Comparison of ENCODE assay signal across 9 mouse cellular contexts in the genomic region with DNA sequence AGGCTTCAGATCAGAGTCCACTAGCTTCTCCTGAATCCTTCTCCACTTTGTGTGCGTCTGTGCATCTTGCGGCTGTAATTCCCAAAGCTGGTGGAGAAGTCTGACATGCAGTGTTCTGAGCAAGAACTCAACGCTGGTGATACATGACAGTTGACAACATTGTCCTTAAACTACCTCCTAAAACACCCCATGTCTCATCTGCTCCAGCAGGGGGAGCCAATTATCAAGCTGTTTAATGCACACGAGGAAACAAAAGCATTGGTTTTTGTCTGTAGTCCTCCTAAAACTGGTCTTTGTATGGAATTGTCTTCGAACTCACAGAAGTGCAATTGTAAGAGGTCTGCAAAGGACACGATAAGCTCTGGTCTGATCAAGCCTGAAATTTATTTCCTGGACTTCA. TPM values are rescaled to one million over a fixed set of nuclear protein-coding genes. Genes with fewer than 3 reads are reported as not detected.
DNase-seq lines count a peak whose midpoint lies in the region; ATAC-seq and TF ChIP-seq lines count a peak whose summit lies in the region.
"Had no signal": no experiment of that assay in that cellular context is flagged by ENCODE, and none has a peak within 500 bp of the region (broad histone marks: within the 10 kb centered on the region; RNA-seq: fewer than 3 reads in every experiment).

No protein-coding gene starts in this region.

- H3K27ac ChIP-seq in forebrain, embryonic 10.5 days = no peak overlapping the region
- H3K27ac ChIP-seq in forebrain, embryonic 13.5 days = no peak overlapping the region
- no peak overlapping the region for H3K27ac ChIP-seq in liver, embryonic 13.5 days
- H3K27ac ChIP-seq: limb, embryonic 12.5 days had no signal

- no peak for TF ChIP-seq POLR2A in brain, embryonic 14.5 days (IDR thresholded peaks at IDR 0.05; ENCODE audit: borderline replicate concordance, extremely low read depth, insufficient read depth, insufficient read length, poor library complexity, severe bottlenecking)

- H3K36me3 ChIP-seq in forebrain, embryonic 10.5 days (replicated peaks) = no peaks in the 10 kb centered on the region
- no peaks in the 10 kb centered on the region for H3K36me3 ChIP-seq in forebrain, embryonic 13.5 days (ENCODE audit: poor library complexity, severe bottlenecking)
- H3K36me3 ChIP-seq in liver, embryonic 13.5 days = no peaks in the 10 kb centered on the region
- H3K36me3 ChIP-seq: limb, embryonic 12.5 days had no signal

- WGBS in forebrain, embryonic 10.5 days = 57% methylated on average over 6 of the region's 6 CpGs
- WGBS in forebrain, embryonic 13.5 days = 47% methylated on average over 6 of the region's 6 CpGs
- 32% methylated on average over 6 of the region's 6 CpGs for WGBS in liver, embryonic 13.5 days (ENCODE audit: insufficient replicate concordance)

- peak; percentile 63; the same call in 1 of the 2 replicates for TF ChIP-seq CTCF in brain, embryonic 14.5 days (IDR thresholded peaks at IDR 0.05; ENCODE audit: borderline replicate concordance, extremely low read depth, insufficient read depth, insufficient read length)

- H3K4me2 ChIP-seq in forebrain, embryonic 13.5 days = no peak overlapping the region
- H3K4me2 ChIP-seq in liver, embryonic 13.5 days = no peak overlapping the region
- H3K4me2 ChIP-seq: limb, embryonic 12.5 days had no signal

- peak; percentile 24 for DNase-seq in forebrain, embryonic 10.5 days (ENCODE audit: extremely low spot score, low spot score)
- peak; percentile 85 for DNase-seq in CD4-positive, CD25-positive, alpha-beta regulatory T cell, adult 2 months (ENCODE audit: low read depth, low spot score)
- peak; percentile 80 for DNase-seq in brain, embryonic 14.5 days (ENCODE audit: low read depth)
- DNase-seq in frontal cortex, postnatal 25 days (ENCODE audit: low spot score in 2 of 2) = peak; percentile 27 to 46
- DNase-seq in liver, embryonic 13.5 days = peak; percentile 13
- DNase-seq in right cerebral cortex, adult 18-20 months = peak; percentile 55

- no peak overlapping the region for H3K9ac ChIP-seq in forebrain, embryonic 13.5 days
- no peak overlapping the region for H3K9ac ChIP-seq in liver, embryonic 13.5 days
- H3K9ac ChIP-seq: limb, embryonic 12.5 days had no signal

- H3K4me1 ChIP-seq in forebrain, embryonic 10.5 days = no peaks in the 10 kb centered on the region
- H3K4me1 ChIP-seq in forebrain, embryonic 13.5 days = no peaks in the 10 kb centered on the region
- peaks cover 9% of the 10 kb centered on the region for H3K4me1 ChIP-seq in liver, embryonic 13.5 days (replicated peaks)
- H3K4me1 ChIP-seq: limb, embryonic 12.5 days had no signal

- no peaks in the 10 kb centered on the region for H3K9me3 ChIP-seq in forebrain, embryonic 10.5 days
- no peaks in the 10 kb centered on the region for H3K9me3 ChIP-seq in forebrain, embryonic 13.5 days (replicated peaks)
- no peaks in the 10 kb centered on the region for H3K9me3 ChIP-seq in liver, embryonic 13.5 days (replicated peaks)
- H3K9me3 ChIP-seq: limb, embryonic 12.5 days had no signal

- H3K4me3 ChIP-seq in forebrain, embryonic 10.5 days = no peak overlapping the region
- H3K4me3 ChIP-seq in forebrain, embryonic 13.5 days = no peak overlapping the region
- H3K4me3 ChIP-seq in liver, embryonic 13.5 days (replicated peaks) = no peak overlapping the region
- H3K4me3 ChIP-seq: limb, embryonic 12.5 days had no signal

- no peaks in the 10 kb centered on the region for H3K27me3 ChIP-seq in forebrain, embryonic 10.5 days (ENCODE audit: poor library complexity, severe bottlenecking)
- no peaks in the 10 kb centered on the region for H3K27me3 ChIP-seq in forebrain, embryonic 13.5 days
- no peaks in the 10 kb centered on the region for H3K27me3 ChIP-seq in liver, embryonic 13.5 days

- ATAC-seq in forebrain, embryonic 13.5 days = no peak
- peak; percentile 70 for ATAC-seq in inflammation-experienced regulatory T-cells, adult 6 months
- ATAC-seq in liver, embryonic 13.5 days (ENCODE audit: low read depth) = no peak

RNA-seq across cellular contexts. Expression of a gene that starts 1.6 kb away (rescaled TPM):
- polyA plus RNA-seq in forebrain, embryonic 10.5 days (2016; fragmentation: Nextera tagmentation; extraction: Ambion mirVana) = not detected in 2 replicates
- not detected in 2 replicates for polyA plus RNA-seq in forebrain, embryonic 13.5 days (2015; fragmentation: Nextera tagmentation; extraction: Ambion mirVana)
- 0.05 and 0.09 TPM in 2 replicates for polyA plus RNA-seq in brain, embryonic 14.5 days (2012; rRNA removed)
- polyA plus RNA-seq in inflammation-experienced regulatory T-cells, adult 6 months (2017; shearing (Covaris generic)) = under 1 TPM in 2 of 3 experiments, not detected in 1; 0.15 to 0.16 TPM
- 0.14 and 0.22 TPM in 2 replicates for polyA plus RNA-seq in liver, embryonic 13.5 days (2015; fragmentation: Nextera tagmentation; extraction: Ambion mirVana)

RNA-seq across cellular contexts. Expression of a gene that starts 40.5 kb away (rescaled TPM):
- 39.7 and 40.0 TPM in 2 replicates for polyA plus RNA-seq in forebrain, embryonic 10.5 days (2016; fragmentation: Nextera tagmentation; extraction: Ambion mirVana)
- 81.1 and 83.9 TPM in 2 replicates for polyA plus RNA-seq in forebrain, embryonic 13.5 days (2015; fragmentation: Nextera tagmentation; extraction: Ambion mirVana)
- polyA plus RNA-seq in brain, embryonic 14.5 days (2012; rRNA removed) = 111 and 125 TPM in 2 replicates
- polyA plus RNA-seq in inflammation-experienced regulatory T-cells, adult 6 months (2017; shearing (Covaris generic)) = 100 to 1,000 TPM; 199 to 332 (median 237) TPM
- polyA plus RNA-seq in liver, embryonic 13.5 days (2015; fragmentation: Nextera tagmentation; extraction: Ambion mirVana) = 34.8 and 41.8 TPM in 2 replicates

RNA-seq across cellular contexts. Expression of a gene that starts 45.5 kb away (rescaled TPM):
- polyA plus RNA-seq in forebrain, embryonic 10.5 days (2016; fragmentation: Nextera tagmentation; extraction: Ambion mirVana) = 84.3 and 87.1 TPM in 2 replicates
- polyA plus RNA-seq in forebrain, embryonic 13.5 days (2015; fragmentation: Nextera tagmentation; extraction: Ambion mirVana) = 97.9 and 99.9 TPM in 2 replicates
- 71.3 and 84.4 TPM in 2 replicates for polyA plus RNA-seq in brain, embryonic 14.5 days (2012; rRNA removed)
- 10 to 100 TPM; 31.7 to 53.1 (median 36.0) TPM for polyA plus RNA-seq in inflammation-experienced regulatory T-cells, adult 6 months (2017; shearing (Covaris generic))
- polyA plus RNA-seq in liver, embryonic 13.5 days (2015; fragmentation: Nextera tagmentation; extraction: Ambion mirVana) = 31.3 and 38.0 TPM in 2 replicates

Comparison
In these comparisons a context has a peak if more than half of its experiments do, and no peak if none do; other contexts are left out.
1. DNase-seq: peak in every context shown above with its lines; median percentile 85 in CD4-positive, CD25-positive, alpha-beta regulatory T cell, adult 2 months; 80 in brain, embryonic 14.5 days; 55 in right cerebral cortex, adult 18-20 months; 36 in frontal cortex, postnatal 25 days; 24 in forebrain, embryonic 10.5 days; 13 in liver, embryonic 13.5 days.